Mouse (Mus musculus): ENCODE measurements at regions not wholly inside any gene's neighbourhood (a gene's known extent, or its start where the extent isn't known, plus 50 kb on each side); places are given as distances from the start of the nearest gene placed in this dataset.

DNA sequence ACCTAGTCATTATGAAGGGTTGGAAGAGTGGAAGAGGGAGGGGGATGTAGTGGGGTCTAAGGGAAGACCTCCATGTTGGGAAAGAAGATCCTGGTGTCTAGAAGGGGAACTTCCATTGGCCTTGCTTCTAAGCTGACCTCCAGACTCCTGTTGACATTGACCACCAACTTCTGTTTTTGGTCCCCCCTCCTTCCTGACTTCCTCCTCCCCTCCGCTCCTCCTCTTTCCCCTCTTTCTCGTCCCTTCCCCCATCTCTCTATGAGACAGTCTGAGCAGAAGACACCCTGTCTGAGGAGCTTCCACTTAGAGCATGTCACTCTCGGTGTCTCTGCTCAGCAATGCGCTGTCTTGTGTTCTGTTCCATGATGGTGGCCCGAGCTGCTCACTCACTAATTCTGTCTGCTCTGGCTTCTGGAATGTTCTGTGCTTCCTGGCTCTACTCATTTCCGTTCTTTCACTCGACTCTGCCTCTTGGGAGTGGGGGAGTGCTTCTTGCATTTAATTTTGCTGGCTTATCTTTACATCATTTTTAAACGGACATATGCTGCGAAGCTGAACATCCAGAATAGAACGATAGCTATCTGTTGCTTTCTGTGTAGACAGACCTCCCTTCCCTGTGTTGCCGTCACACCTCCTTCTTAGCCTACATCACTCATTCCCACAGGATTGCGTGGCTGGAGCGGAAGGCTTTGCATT lies 148.7 kb downstream of the Tpra1 start:
- no peak for DNase-seq (ENCODE audit: extremely low spot score, low read depth, low spot score)

DNA sequence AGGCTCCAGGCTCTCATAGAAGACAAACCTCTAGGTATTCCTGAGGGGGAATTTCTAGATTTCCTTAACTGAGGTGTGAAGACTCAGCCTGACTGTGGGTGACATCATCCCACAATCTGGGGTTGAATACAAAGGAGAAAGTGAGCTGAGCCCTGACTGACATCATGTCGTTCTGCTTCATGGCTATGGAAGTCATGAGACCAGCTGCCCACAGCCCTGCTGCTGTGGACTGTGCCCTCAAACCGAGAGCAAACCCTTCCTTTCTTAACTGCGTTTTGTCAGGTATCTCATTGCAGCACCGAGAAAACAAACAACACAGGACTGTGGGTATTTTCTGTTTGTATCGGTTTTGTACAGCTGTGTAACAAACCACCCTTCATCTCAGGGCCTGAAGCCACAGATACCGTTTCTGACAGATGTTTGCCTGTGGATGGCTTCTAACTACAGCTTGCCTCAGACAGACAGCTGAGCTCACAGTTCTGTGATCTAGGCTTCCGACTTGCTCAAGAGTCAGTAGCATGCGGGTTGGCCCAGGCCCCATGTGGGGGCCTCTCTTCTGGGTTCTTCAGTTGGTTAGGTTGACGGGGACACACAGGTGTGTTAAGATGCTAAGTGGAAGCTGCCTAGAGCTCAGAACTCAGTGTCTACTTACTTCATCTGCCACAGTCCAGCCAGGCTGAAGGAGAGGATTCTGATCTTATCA lies 150.9 kb downstream of the Tpra1 start:
- DNase-seq (ENCODE audit: extremely low spot score, low read depth, low spot score): no peak

DNA sequence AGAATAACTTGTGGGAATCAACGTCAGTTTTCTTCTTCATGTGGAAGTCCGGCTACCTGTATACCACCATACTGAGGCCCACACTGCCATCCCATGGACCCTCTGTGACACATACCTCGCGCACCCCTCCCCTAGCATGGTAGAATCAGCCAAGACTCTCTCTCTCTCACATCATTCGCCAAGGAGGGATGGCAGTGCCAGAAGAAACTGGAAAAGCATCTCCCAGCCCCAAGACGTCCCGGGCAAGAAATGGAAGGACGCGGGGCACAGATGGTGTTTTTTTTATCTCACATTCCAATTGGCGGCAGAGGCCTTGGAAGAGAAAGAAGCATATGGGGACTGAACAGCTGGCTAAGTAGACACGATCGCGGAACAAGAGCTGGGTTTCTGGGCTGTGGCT lies 152.0 kb downstream of the Tpra1 start:
- DNase-seq (ENCODE audit: extremely low spot score, low read depth, low spot score): no peak

DNA sequence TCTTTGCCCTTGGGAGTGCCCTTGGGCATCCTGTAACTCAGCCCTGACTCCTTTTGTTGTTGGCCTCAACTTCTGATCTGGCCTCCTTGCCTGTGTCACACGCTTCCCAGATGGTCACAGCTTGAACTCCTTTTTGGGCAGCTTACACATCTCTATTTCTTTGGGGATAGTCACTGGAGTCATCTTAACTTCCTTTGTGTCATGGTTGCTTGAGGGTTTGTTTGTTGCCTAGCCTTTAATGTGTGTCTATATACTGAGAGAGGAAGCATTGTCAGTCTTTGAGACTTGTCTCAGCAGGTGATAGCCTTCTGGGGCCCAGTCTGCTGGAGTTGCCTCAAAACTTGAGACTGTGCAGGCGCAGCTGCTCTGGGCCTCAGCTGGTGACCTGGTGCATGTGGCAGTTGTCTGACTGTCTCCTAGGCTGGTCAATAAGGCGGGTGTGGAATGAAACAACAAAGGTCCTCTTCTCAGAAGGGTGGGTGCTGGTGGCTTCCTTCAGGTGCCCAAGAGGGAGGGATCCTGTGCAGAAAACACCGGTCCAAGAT lies 157.5 kb downstream of the Tpra1 start:
- DNase-seq (ENCODE audit: extremely low spot score, low read depth, low spot score): no peak

DNA sequence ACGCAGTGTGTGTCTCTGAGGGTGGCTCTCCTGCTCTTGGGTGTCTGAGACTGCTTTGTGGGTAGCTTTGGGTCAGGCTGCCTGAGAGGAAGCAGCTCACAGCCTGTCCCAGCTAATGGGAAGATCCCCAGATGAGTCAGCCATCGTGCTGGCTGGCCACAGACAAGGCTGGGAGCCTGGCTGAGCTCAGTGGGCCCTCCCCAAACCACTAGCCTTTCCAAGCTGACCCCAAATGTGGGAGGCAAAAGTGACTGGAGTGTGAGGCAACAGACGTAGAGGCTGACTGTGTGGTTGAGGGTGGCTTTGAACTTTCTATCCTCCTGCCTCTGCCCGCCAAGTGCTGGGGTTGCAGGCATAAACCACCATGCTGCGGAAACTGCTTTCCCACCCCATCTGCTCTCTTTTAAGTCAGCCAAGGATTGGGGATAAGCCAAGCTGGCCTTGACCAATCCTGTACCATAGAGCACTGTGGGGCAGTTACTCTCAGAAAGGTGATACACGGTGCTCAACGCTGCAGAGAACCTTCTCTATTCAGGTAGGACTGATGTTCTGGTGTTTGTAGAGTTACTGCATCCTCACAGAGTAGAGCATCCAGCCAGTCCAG lies 163.0 kb downstream of the Tpra1 start:
- no peak for DNase-seq (ENCODE audit: extremely low spot score, low read depth, low spot score)

DNA sequence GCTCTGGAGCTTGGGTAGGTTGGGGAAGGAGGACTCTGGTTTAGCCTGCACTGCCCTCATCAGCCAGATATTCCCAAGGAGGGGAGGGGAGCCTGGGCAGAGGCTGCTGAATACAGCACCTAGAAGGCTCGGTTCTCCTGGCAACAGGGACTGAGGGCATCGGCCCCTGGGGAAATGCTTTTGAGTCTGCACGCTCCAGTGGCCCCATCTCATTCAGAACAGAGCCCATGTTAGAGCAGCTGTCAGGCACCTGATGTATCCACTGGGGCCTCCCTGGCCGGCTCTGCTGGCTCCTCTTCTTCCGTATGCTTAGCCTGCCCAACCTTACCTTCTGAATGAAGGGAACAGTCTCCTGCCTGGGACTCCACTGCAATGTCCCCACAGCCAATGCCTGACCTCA lies 164.5 kb downstream of the Tpra1 start:
- DNase-seq (ENCODE audit: extremely low spot score, low read depth, low spot score): no peak

DNA sequence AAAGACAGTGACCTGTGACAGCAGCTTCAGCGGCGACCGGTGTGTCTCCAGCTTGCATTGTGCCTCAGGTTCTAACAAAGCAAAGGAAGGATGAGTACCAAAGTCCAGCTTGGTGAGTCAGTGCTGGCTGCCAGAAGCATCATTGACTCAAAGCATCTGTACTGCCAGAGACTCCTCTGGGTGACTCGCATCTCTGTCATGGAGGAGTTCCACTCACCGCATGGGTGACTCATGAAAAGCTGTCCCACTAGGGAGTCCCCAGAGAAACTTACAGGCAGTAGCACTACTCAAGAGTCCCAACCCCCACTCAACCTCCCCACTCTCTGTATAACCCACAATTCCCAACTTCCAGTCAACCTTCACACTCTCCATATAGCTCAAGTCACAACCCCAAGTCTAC lies 166.2 kb downstream of the Tpra1 start:
- DNase-seq (ENCODE audit: extremely low spot score, low read depth, low spot score): no peak

DNA sequence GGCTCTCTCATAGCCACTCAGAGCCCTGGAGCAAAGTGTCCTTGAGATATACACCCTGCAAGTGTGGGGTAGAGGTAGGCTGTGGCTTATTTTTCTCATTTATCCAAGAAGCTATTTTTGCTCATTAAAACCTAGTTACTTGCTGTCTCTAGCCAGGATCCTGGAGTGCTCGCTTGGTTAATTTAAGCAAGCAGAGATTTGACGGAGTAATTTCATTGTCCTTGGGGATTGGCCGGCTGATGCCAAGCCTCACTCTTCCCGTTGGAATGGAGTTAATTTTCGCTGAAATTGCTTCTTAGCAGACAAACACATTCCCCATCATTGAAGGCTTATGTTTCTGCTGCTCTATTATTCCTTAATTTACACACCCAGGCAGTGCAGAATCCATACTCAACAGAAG lies 167.1 kb downstream of the Tpra1 start:
- no peak for DNase-seq (ENCODE audit: extremely low spot score, low read depth, low spot score)

DNA sequence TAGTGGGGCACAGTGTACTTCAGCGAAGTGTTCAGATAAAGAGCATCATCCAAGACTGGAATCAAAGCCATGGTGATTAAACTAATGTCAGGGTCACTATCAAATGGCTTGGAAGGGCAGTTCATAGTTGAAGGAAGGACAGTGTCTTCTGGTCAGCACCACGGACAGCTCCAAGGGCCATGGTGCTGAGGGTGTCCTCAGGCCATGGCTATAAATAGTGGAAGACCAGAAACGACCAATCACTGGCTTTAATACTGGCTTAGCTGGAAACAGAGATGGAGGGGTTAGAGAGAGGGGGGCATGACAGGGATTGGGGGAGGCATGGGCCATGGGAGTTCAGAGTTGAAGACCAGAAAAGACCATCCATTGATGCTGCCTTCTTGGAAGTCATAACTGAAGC lies 168.0 kb downstream of the Tpra1 start:
- DNase-seq (ENCODE audit: extremely low spot score, low read depth, low spot score): peak; percentile 31

DNA sequence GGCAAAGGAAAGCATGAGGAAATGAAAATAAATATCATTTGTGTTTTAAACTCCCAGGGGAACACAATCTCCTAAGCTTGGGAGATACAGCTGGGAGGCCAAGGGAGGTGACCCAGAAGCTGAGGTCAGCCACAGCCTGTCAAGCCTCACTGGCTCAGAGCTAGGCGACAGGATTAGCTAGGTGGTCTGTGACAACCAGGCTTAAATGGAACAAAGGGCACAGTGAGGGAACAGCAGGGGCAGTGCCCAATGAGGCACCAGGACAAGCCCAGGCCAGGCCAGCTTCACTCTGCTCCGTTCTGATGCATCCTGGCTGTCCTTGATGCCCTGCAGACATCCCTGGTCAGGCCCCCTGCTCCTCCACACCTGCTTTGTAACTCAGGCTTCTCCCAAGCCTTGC lies 169.7 kb downstream of the Tpra1 start:
- no peak for DNase-seq (ENCODE audit: extremely low spot score, low read depth, low spot score)

DNA sequence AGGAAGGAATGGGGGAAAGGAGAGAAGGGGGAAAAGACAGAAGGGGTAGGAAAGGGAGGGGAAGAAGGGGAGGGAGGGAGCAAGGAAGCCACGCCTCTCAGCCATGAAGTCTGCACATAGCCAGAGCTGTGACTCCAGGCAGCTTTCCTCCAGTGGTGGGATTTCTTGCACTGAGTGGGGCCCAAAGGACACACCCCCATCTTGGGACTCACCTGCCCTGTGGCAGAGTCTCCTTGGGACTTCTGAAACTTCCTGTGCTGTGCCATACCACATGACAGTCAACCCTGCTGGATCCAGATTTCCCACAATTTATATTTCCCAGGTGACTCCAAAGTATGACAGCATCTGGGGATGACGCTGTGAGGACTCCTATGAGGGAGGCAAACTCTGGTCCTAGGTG lies 170.5 kb downstream of the Tpra1 start:
- DNase-seq (ENCODE audit: extremely low spot score, low read depth, low spot score): no peak

DNA sequence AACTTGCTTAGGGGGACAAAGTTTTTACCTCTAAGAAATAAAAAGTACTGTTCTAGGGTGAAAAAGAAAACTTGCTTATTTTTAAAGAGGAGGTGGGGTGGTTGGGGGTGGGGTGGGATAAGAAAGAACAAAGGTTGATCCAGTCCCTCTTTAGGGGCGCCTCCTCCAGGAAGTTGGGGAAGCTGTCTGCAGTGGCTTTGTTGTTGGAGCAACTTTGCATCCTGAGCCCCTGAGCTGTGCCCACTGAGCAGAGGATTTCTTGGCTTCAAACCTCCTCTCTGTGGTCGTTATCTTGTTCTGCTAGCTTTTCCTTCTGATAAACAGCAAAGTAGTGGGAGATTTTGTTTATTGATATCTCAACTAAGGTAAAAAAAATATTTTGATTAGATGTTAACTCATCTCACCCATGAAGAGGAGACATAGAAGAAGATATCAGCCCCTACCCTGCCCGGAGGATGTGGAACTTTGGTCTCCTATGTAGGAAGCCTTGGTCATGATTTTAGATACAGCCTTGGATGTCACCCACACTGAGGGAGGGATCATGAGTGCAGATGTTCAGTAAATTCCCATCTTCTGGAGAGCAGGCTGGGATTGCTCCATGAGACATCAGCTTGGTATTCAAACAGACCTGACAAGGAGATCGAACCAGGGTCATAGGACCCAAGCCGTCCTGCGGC lies 179.7 kb downstream of the Tpra1 start:
- DNase-seq (ENCODE audit: extremely low spot score, low read depth, low spot score): no peak

DNA sequence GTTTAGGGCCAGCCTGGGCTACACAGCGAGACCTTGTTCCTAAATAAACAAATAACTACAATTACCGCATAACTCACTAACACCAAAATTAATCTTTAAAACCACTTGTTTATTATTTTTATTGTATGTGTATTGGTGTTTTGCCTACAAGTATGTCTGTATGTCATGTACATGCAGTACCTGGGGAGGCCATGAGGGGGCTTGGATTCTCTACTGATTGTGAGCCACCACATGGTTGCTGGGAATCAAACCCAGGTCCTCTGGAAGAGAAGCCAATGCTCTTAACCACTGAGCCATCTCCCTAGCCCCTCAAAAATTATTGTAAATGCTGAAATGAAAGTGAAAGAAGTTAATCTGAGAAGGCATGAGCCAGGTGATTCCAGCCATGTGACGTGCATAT lies 182.4 kb downstream of the Tpra1 start:
- no peak for DNase-seq (ENCODE audit: extremely low spot score, low read depth, low spot score)

DNA sequence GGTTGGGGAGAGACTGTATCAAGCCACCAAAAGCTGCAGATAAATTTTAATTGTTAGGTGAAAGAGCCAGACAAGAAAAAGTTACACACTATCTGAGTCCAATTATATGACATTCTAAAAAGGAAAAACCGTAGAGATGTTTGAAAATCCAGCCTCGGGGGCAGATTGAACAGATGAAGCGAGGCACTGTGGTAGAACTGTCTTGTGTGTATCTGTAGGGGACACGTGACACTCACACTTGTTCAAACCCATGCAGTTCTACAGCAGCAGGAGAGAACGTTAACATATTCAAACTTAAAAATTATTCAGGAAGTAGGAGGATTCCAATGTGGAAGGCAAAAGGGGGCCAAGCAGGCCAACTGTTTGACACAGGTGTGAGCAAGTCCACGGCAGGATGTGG lies 183.1 kb downstream of the Tpra1 start:
- no peak for DNase-seq (ENCODE audit: extremely low spot score, low read depth, low spot score)

DNA sequence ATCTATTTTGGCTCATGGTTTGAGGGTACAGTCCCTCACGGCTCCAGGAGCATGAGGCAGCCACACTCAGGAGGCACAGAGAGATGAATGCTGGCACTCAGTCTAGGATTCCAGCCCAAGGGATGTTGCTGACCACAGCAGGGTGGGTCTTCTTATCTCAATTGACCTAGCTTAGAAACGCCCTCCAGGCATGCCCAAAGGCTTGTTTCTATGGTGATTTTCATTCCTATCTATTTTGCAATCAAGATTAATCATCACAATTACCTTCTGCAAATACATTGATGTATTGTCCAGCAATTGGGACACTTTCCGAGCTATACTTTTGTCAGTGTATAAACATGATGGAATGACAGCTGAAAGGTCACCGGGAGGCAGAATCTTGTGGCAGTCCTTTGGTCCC lies 185.6 kb downstream of the Tpra1 start:
- DNase-seq (ENCODE audit: extremely low spot score, low read depth, low spot score): no peak

DNA sequence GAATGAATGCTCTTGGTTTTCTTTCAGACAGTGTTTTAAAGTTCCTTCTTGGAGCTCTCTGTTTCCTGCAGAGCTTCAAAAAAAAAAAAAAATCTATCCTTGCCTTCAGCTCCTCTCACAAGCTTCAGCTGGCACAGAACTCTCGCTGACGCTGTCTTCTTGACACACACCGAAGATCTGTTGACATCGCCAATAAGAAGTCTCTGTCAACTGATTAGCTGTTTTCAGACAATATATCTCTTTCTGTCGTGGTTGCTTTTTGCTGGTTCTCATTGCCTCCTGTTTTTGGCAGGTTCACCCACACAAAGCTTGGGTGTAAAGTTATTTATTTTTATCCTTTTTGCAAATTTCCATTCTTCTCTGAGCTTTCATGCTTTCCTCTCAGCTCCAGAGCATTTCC lies 188.0 kb downstream of the Tpra1 start:
- no peak for DNase-seq (ENCODE audit: extremely low spot score, low read depth, low spot score)

DNA sequence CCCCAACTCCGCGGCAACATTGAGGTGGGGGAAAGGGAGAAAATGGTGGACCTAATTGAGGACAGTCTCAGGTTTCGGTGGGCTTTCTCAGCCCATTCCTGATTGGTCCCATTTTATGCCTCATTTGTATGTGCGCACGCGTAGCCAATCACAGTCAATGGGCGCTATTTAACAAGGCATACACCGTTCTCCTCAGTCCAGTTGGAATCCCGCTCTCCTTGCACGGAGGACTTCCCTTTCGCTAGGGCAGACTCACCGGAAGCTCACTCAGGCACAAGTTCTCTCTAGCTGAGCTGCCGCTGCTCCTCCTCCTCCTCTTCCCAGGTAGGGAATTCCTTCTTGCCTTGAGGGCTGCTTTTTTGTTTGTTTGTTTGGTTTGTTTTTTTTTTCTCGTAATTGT lies 193.9 kb downstream of the Tpra1 start:
- DNase-seq (ENCODE audit: extremely low spot score, low read depth, low spot score): no peak

DNA sequence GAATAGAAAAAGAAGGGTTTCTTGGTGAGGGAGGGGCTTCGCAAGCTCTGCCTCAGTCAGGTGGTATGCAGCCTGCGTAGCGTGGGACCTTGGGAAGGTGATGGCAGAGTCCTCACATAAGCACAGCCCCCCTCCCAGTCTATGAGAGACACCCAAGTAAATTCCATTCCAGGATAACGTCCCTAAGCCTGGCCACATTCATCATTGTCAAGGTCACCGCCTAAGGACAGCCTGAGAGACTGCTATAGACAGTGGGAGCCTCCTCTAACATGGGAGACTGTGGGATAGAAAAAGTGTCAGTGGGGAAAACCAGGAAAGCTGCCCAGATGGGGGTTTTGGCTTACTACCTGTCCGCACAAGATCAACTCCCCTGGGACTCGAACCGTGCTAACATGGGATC lies 195.5 kb downstream of the Tpra1 start:
- DNase-seq (ENCODE audit: extremely low spot score, low read depth, low spot score): no peak

DNA sequence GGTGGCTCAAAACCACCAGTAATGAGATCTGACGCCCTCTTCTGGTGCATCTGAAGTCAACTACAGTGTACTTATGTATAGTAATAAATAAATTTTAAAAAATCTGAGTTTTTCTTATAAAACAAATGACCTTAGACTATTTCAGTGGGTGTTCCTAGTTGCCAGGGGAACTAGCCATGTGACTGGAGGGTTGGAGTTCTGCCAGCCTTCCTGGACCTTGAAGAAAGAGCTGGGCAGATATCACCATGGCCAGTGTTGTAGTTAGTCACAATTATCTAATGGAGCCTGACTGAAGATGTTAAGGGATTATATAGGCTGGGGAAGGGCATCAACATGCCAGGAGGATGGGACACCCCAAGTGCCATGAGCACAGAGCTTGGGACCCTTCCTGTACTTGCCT lies 217.2 kb downstream of the Tpra1 start:
- no peak for DNase-seq (ENCODE audit: extremely low spot score, low read depth, low spot score)

DNA sequence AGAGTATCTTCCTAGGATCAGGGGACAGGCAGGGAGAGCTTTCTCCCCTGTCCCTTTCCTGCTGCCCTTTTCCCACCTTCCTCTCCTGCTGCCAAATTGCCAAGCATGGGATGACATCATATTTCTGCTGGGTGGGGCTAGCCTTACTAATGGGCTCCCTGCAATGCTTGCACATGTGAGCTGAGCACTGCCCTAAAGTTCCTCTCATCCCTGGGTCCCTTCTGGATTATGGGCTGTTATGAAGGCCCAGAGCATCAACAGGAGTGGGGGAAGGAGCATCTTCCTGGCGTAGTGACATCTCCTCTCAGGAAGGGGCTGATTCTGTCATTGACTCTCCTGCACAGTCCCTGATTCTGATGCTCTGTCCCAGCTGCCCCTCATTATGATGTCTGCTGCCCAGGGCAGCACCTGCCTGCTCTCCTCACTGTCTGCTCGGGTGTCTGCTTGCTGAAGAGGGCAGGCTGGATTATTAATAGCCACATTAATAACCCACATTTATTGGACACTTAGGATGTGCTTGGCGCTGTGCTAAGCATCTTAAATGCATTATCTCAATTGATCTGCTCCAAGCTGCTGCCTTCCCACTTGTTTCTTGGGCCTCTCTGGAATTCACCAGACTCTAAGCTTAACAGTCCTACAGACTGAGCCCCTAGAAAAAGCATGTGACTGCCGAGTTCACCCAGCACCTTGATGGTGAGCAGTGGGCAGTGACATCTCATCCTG lies 219.1 kb downstream of the Tpra1 start:
- DNase-seq (ENCODE audit: extremely low spot score, low read depth, low spot score): no peak

DNA sequence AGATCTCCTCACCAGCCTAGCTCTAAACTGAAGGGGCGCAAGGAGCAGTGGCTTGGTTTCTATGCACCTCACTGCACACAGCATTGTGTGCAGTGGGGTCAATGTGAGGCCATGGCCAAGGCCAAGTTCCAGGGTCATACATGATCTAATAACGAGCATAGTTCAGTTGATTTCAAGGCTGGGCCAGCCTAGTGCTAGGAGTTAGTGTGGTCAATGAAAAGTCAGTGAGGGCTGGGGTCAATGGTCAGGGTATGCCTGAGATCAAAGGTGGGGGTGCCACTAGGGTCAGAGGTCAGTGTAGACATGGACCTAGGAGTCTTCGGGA lies 219.7 kb downstream of the Tpra1 start:
- no peak for DNase-seq (ENCODE audit: extremely low spot score, low read depth, low spot score)

Measured in hindlimb bud, embryonic 11.5 days (tissue).